ENCODE assay signal across 8 mouse cellular contexts in genomic region chr11:109331424-109331824, GRCm38 (mm10). TPM values are rescaled to one million over a fixed set of nuclear protein-coding genes. Genes with fewer than 3 reads are reported as not detected.
A peak's percentile ranks its signal among the peaks of the same experiment; 100 is the strongest.
DNase-seq lines count a peak whose midpoint lies in the region; ATAC-seq lines count a peak whose summit lies in the region.

No protein-coding gene starts in this region.

- no peak overlapping the region for H3K27ac ChIP-seq in hindbrain, embryonic 10.5 days

- WGBS in hindbrain, embryonic 10.5 days = 6% methylated on average over 6 of the region's 6 CpGs

- peak overlapping the region; percentile 41 for H3K4me3 ChIP-seq in hindbrain, embryonic 10.5 days

- H3K4me1 ChIP-seq in hindbrain, embryonic 10.5 days (replicated peaks) = peaks cover 17% of the 10 kb centered on the region

- peak; percentile 92 for DNase-seq in MEL-GATA-1-ER (ENCODE audit: extremely low read depth, low read depth)
- peak; percentile 89 for DNase-seq in cerebellum, adult 8-10 months
- peak; percentile 92 for DNase-seq in hindbrain, embryonic 10.5 days (ENCODE audit: low spot score)
- peak; percentile 90 for DNase-seq in layer of hippocampus, adult 9-11 months
- DNase-seq in lung, postnatal 10 days = peak; percentile 97
- DNase-seq in ovary, postnatal 36 days (ENCODE audit: low spot score) = peak; percentile 90
- DNase-seq in thymus, postnatal 25 days = peak; percentile 94

- H3K9me3 ChIP-seq in hindbrain, embryonic 10.5 days = no peaks in the 10 kb centered on the region

- no peaks in the 10 kb centered on the region; the same call in none of the 2 replicates for H3K27me3 ChIP-seq in hindbrain, embryonic 10.5 days (ENCODE audit: insufficient read depth, poor library complexity, severe bottlenecking)

- no peaks in the 10 kb centered on the region for H3K36me3 ChIP-seq in hindbrain, embryonic 10.5 days

- peak; percentile 99 for ATAC-seq in frontal cortex, adult (ENCODE audit: low TSS enrichment)

RNA-seq across cellular contexts. Expression of gene Gna13, which starts 31.2 kb away (rescaled TPM):
- polyA plus RNA-seq in hindbrain, embryonic 10.5 days (2016; fragmentation: Nextera tagmentation; extraction: Ambion mirVana) = 15.6 and 20.2 TPM in 2 replicates

RNA-seq across cellular contexts. Expression of gene Rgs9, which starts 33.5 kb away (rescaled TPM):
- 1.3 and 1.8 TPM in 2 replicates for polyA plus RNA-seq in hindbrain, embryonic 10.5 days (2016; fragmentation: Nextera tagmentation; extraction: Ambion mirVana)
